Mouse (Mus musculus) midbrain, embryonic 14.5 days (tissue): ENCODE results near the gene Gm20388. TPM values are rescaled to one million over a fixed set of nuclear protein-coding genes. Genes with fewer than 3 reads are reported as not detected.

Experiments
- ATAC-seq: fragments of 200-750 bp; cut with Nextera tagmentation; 2 replicates; pipeline ENCODE4 v1.8.0; 2017; ENCODE audit warnings: moderate number of reproducible peaks, moderate library complexity; ENCODE audit not compliant: low FRiP score, low TSS enrichment
- DNase-seq: peaks from one replicate; pipeline ENCODE4 v3.0.0-alpha.2; 2015
- H3K27ac ChIP-seq: fragments of 300-500 bp; sonication (generic); replicated peaks from 2 replicates; pipeline ENCODE4 v1.5.1; 2014; ENCODE audit warnings: mild to moderate bottlenecking, low read depth, low read length, moderate library complexity
- H3K27me3 ChIP-seq: fragments of 300-500 bp; sonication (generic); 2 replicates; pipeline ENCODE4 v1.6.1; 2014; ENCODE audit warnings: low read length, control low read depth, mixed read lengths; ENCODE audit not compliant: control insufficient read depth, insufficient read depth
- H3K36me3 ChIP-seq: fragments of 300-500 bp; sonication (generic); 2 replicates; pipeline ENCODE4 v1.6.1; 2014; ENCODE audit warnings: low read length, control low read depth; ENCODE audit not compliant: control insufficient read depth, insufficient read depth
- H3K4me1 ChIP-seq: fragments of 300-500 bp; sonication (generic); 2 replicates; pipeline ENCODE4 v1.6.1; 2014; ENCODE audit warnings: mild to moderate bottlenecking, antibody characterized with exemption, low read length, control low read depth; ENCODE audit not compliant: control insufficient read depth, insufficient read depth
- H3K4me2 ChIP-seq: fragments of 300-500 bp; sonication (generic); 2 replicates; pipeline ENCODE4 v1.6.1; 2014; ENCODE audit warnings: mild to moderate bottlenecking, low read length, moderate library complexity
- H3K4me3 ChIP-seq: fragments of 300-500 bp; sonication (generic); replicated peaks from 2 replicates; pipeline ENCODE4 v1.5.1; 2014; ENCODE audit warnings: low read depth, low read length
- H3K9ac ChIP-seq: fragments of 300-500 bp; sonication (generic); replicated peaks from 2 replicates; pipeline ENCODE4 v1.6.1; 2014; ENCODE audit warnings: mild to moderate bottlenecking, low read length, moderate library complexity
- H3K9me3 ChIP-seq: fragments of 300-500 bp; sonication (generic); 2 replicates; pipeline ENCODE4 v1.6.1; 2016; ENCODE audit warnings: low read length, control low read depth, mixed read lengths; ENCODE audit not compliant: control insufficient read depth
- whole genome bisulfite sequencing: fragments of 180-500 bp; shearing (Covaris S2); extraction: QIAGEN DNeasy Blood & Tissue Kit; methylation state at CpG from one replicate; pipeline ENCODE4 v1.1.7; 2014; 5-methylcytosine and 5-hydroxymethylcytosine counted together
- polyA plus RNA-seq: library from polyadenylated mRNA; unstranded; fragments of >200 nt; fragmentation: Nextera tagmentation; extraction: Ambion mirVana; gene quantifications from 2 replicates; pipeline ENCODE4 v1.2.1, GENCODE M21; 2014

The Gm20388 gene
- polyA plus RNA-seq, 1 experiment from 2014 or later: 4.1 TPM

DNA sequence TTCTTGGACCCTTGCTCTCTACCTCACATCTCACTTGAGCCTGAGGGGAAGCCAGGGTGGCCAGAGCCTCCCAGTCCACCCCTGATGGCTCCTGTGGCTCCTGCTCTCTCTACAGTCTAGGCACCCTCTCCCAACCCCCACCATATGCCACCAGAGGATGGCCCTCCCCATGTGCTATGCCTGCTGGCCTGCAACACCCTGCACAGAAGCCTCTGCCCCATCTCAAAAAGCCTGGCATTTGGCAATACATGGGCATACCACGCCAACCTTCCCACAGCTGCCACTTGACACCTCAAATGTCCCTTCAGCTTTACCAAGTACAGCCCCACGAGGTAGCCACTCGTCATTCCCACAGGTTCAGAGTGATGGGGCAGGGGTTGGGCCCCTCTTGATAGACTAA is 1732.2 kb downstream of the Gm20388 start:
- H3K4me2 ChIP-seq: no peak overlapping the region
- H3K4me3 ChIP-seq: no peak overlapping the region
- ATAC-seq (no peak), DNase-seq (no peak)
- H3K36me3 ChIP-seq: no peaks in the 10 kb centered on the region
- WGBS: 78% methylated on average over 3 of the region's 3 CpGs
- H3K9me3 ChIP-seq: no peaks in the 10 kb centered on the region
- H3K4me1 ChIP-seq: peaks cover 58% of the 10 kb centered on the region
- no peaks in the 10 kb centered on the region for H3K27me3 ChIP-seq
- peak overlapping the region; percentile 36; the same call in 1 of the 2 replicates for H3K9ac ChIP-seq
- H3K27ac ChIP-seq: peak overlapping the region; percentile 55; the same call in 1 of the 2 replicates

DNA sequence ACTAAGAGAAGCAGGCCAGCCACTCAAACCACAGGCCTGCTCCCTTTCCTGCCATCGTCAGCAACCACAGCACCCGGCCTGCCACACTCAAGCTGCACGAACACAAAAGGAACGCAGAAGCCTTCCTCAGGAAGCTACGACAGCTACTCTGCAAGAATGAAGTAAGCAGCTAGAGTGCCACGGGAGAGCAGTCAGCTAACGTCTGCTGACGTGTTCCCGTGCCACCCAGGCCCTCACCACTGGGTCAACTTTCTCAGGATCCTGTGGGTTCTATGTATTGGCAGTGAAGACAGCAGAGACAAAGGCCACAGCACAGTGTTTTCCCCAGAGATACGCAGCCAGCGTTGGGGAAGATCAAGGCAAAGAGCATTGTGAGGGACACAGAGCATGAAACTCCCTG is 1732.7 kb downstream of the Gm20388 start:
- no peaks in the 10 kb centered on the region for H3K36me3 ChIP-seq
- H3K27ac ChIP-seq: peak overlapping the region; percentile 2; the same call in 1 of the 2 replicates
- no peaks in the 10 kb centered on the region for H3K27me3 ChIP-seq
- no peaks in the 10 kb centered on the region for H3K9me3 ChIP-seq
- DNase-seq (no peak), ATAC-seq (no peak)
- WGBS: 54% methylated on average over 11 of the region's 11 CpGs
- no peak overlapping the region for H3K4me2 ChIP-seq
- peaks cover 64% of the 10 kb centered on the region for H3K4me1 ChIP-seq
- H3K4me3 ChIP-seq: no peak overlapping the region
- no peak overlapping the region; the same call in 1 of the 2 replicates for H3K9ac ChIP-seq

DNA sequence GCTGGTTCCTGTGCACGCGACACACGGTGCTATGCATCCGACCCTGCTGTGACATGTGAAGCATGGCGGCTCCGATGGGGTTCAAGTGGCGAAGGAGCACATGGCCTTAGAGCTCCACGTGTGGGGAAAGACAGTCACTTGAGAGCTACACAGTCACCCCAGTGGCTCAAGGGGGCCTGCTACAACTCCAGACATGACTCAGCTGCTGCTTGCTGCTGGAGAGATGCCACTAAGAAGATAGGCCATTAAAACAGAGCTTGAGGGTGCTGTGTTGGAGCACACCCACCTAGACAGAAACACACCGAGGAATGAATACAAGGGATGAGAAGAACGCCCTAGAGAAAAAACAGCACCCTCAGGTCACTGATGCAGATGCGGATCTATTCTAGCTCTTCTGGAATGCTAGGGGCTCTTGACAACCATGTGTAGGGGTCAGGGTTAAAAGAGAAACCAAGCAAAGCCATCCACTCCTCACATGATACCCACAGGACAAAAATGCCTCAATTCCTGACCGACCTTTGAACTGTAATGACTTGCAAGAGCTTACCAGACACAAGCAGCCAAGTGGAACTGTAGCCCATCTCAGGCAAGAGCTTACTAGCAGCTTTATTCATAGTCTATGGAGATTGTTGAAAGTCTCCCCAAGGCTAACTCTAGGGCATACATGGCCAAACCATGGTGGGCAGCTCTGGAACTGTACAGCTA is 1737.0 kb downstream of the Gm20388 start:
- Histone ChIP-seq H3K27ac (no peak overlapping the region), H3K4me2 (peak overlapping the region; percentile 99), H3K36me3 (no peaks in the 10 kb centered on the region), H3K9me3 (no peaks in the 10 kb centered on the region), H3K4me3 (no peak overlapping the region), H3K4me1 (peaks cover 80% of the 10 kb centered on the region), H3K27me3 (no peaks in the 10 kb centered on the region), H3K9ac (0 out of 2 replicates have a peak overlapping the region, but pooled peaks have one; percentile 20)
- DNase-seq (no peak), ATAC-seq (no peak)
- WGBS: 80% methylated on average over 12 of the region's 12 CpGs

DNA sequence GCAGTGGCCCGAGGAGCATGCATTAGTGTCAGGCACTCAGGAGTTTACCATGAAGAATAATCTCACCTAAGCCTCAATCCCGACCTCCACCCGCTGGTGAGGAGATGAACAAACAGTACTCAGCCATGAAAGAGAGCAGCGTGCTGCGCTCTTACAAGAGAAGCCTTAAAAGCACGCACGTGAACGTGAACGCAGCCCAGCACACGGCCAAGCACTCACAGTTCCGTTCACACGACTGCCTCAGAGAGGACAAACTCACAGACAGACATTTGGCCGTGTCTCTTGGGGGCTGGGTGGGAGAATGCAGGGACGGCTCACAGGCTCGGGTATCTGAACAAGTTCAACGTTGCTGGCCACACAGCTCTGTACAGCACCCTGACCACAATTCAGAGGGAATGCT is 1737.8 kb downstream of the Gm20388 start:
- peak overlapping the region; percentile 20; the same call in 1 of the 2 replicates for H3K9ac ChIP-seq
- peaks cover 73% of the 10 kb centered on the region for H3K4me1 ChIP-seq
- DNase-seq: no peak
- peak overlapping the region; percentile 86 for H3K4me3 ChIP-seq
- H3K9me3 ChIP-seq: no peaks in the 10 kb centered on the region
- no peaks in the 10 kb centered on the region for H3K36me3 ChIP-seq
- 54% methylated on average over 16 of the region's 16 CpGs for WGBS
- no peak for ATAC-seq
- H3K27ac ChIP-seq: no peak overlapping the region
- peak overlapping the region; percentile 99 for H3K4me2 ChIP-seq
- H3K27me3 ChIP-seq: no peaks in the 10 kb centered on the region

DNA sequence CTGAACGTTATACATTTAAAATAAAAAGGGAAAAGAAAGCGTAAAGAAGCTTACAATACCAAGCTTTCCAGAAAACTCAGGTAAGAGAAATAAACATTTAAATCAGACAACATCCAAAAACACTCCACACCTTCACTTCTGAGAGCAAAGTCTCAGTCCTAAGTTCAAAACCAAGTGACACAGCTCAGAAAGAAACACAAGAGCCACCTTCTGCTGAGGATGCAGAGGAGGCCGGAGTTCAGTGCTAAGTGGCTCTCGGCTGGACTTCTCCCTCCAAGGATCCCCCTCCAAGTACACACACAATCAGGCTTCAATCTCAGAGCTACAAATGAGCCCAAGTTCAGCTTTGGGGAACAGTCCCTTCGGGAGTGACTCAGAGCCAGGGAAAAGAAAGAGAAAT is 1738.8 kb downstream of the Gm20388 start:
- ATAC-seq (no peak), DNase-seq (no peak)
- H3K36me3 ChIP-seq: no peaks in the 10 kb centered on the region
- H3K4me1 ChIP-seq: peaks cover 72% of the 10 kb centered on the region
- no peaks in the 10 kb centered on the region for H3K9me3 ChIP-seq
- H3K4me3 ChIP-seq: peak overlapping the region; percentile 86
- peak overlapping the region; percentile 99 for H3K4me2 ChIP-seq
- no peak overlapping the region for H3K27ac ChIP-seq
- H3K9ac ChIP-seq: peak overlapping the region; percentile 60; the same call in 1 of the 2 replicates
- H3K27me3 ChIP-seq: no peaks in the 10 kb centered on the region
- 79% methylated on average over 5 of the region's 5 CpGs for WGBS

DNA sequence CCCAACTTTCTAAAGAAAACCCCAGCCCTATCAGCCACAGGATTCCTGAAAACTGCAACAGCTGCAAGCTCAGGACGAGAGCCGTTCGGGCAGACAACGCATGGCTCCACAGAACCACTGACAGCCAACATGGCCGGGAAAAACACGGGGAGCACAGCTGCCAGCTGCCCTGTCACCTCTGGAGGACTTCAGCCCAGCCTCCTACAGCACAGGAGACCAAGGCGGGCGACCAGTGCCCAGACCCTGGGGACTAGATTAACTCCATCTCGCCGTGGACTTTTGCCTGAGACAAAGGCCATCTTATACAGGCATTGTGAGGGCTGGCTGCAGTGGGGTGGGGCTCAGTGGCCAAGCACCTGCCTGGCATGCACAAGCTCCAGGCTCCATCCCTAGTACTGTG is 1739.3 kb downstream of the Gm20388 start:
- WGBS: 24% methylated on average over 10 of the region's 10 CpGs
- H3K9me3 ChIP-seq: no peaks in the 10 kb centered on the region
- H3K27ac ChIP-seq: no peak overlapping the region
- DNase-seq (no peak), ATAC-seq (no peak)
- H3K4me2 ChIP-seq: peak overlapping the region; percentile 99
- H3K4me3 ChIP-seq: peak overlapping the region; percentile 86
- H3K4me1 ChIP-seq: peaks cover 73% of the 10 kb centered on the region
- no peaks in the 10 kb centered on the region for H3K27me3 ChIP-seq
- no peaks in the 10 kb centered on the region for H3K36me3 ChIP-seq
- peak overlapping the region; percentile 60 for H3K9ac ChIP-seq

DNA sequence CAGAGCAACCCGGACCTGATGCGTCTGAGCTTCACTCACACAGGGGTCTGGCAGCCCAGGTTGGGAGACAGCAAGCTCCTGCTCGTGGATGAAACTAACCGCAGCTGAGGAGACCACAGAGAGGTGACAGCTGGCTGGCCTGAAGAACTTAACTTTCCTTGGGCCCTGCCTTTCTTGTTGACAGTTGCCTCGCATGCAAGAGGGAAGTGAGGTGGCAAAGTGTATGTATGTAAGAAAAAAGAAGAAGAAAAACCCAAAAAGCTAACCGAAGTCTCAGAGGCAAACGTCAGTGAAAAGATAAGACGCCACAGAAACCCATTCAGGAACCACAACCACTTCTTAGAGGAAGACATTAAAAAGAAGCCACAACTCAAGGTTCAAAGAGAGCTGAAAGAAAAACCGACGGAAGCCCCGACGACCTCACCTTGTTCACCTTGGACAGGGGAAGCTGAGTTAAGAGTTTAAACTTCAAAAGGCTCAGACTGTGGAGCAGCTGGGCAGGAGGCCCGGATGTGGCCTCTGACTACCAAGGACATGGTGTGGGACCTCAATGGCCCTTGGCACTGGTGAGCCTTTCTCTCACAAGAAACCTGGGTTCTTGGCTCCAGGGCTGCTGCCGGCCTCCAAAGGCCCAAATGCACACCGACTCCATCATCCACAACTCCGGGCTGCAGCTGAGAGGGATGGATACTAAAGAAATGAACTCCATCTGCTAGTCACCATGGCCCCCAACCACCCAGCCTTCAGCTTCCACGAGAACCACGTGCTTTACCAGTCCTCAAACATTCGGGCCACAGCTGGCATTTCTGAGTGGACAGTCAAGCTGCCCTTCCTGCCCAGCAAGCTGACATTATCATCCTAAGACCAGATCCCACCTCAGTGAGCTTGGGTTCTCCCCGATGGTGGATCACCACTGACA is 1740.0 kb downstream of the Gm20388 start:
- ATAC-seq (no peak), DNase-seq (no peak)
- peak overlapping the region; percentile 71 for H3K9ac ChIP-seq
- H3K4me3 ChIP-seq: peak overlapping the region; percentile 86
- peak overlapping the region; percentile 77; the same call in 1 of the 2 replicates for H3K27ac ChIP-seq
- peak overlapping the region; percentile 99 for H3K4me2 ChIP-seq
- H3K27me3 ChIP-seq: no peaks in the 10 kb centered on the region
- no peaks in the 10 kb centered on the region for H3K36me3 ChIP-seq
- peaks cover 68% of the 10 kb centered on the region for H3K4me1 ChIP-seq
- 62% methylated on average over 20 of the region's 20 CpGs for WGBS
- no peaks in the 10 kb centered on the region for H3K9me3 ChIP-seq

DNA sequence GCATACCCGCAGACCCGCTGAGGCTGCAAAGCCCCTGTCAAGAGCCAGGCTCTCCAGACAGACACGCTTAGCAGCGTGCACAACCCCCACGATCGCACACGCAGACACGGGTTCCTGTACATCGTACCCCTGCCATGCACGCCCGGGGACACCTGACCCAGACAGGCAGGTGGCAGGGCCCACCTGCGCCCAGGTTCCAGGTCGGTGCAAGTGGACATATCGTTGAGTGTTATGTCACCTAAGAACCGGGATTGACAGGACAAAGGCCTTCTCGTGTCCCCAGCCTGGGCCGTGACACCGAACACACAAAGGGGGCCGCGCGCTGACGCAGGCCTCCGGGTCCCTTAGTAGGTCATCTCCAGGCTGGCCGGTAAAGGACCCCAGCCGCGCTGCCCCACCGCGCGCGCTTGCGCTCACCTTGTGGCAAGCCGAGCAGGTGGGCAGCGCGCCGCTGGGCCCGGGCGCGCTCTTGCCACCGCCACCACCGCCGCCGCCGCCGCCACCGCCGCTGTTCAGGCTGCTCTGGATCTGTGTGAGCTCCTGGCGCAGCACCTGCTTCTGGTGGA is 1740.8 kb downstream of the Gm20388 start:
- peak; percentile 53 for DNase-seq
- WGBS: 9% methylated on average over 47 of the region's 47 CpGs
- H3K9me3 ChIP-seq: no peaks in the 10 kb centered on the region
- H3K27ac ChIP-seq: peak overlapping the region; percentile 77
- H3K4me3 ChIP-seq: peak overlapping the region; percentile 86
- peak overlapping the region; percentile 99 for H3K4me2 ChIP-seq
- no peaks in the 10 kb centered on the region for H3K36me3 ChIP-seq
- H3K4me1 ChIP-seq: peaks cover 61% of the 10 kb centered on the region
- ATAC-seq: no peak
- H3K9ac ChIP-seq: peak overlapping the region; percentile 71
- H3K27me3 ChIP-seq: no peaks in the 10 kb centered on the region
